Mouse (Mus musculus): Measurements from ENCODE around the gene Abhd15. TPM values are rescaled to one million over a fixed set of nuclear protein-coding genes. Genes with fewer than 3 reads are reported as not detected.
A peak's percentile ranks its signal among the peaks of the same experiment; 100 is the strongest.
"Not testable (repeated sequence)": the region's sequence is repeated elsewhere in the genome, so short reads cannot be mapped to it uniquely, and the experiment has no call there.

The Abhd15 gene
- polyA plus RNA-seq, 1 experiment, result 3.7 TPM

GRCm38 (mm10) chr11:77518051-77518798, 3.3 kb downstream of the Abhd15 start:
- H3K4me1 ChIP-seq (ENCODE audit: control insufficient read depth, insufficient read depth, insufficient read length, low read length), result peaks cover 27% of the 10 kb centered on the region
- H3K36me3 ChIP-seq (ENCODE audit: control insufficient read depth, insufficient read depth, low read length), result no peaks in the 10 kb centered on the region
- TF ChIP-seq POLR2A (IDR thresholded peaks at IDR 0.05; ENCODE audit: low read depth, low read length), result no peak
- H3K27me3 ChIP-seq (ENCODE audit: control insufficient read depth, insufficient read depth, low read length), result no peaks in the 10 kb centered on the region; the same call in 1 of the 2 replicates
- H3K4me3 ChIP-seq (ENCODE audit: low read depth, low read length), result no peak overlapping the region
- peak overlapping the region; percentile 48 for H3K27ac ChIP-seq (ENCODE audit: insufficient read depth, low read depth, low read length)
- WGBS, result 68% methylated on average over 27 of the region's 27 CpGs

GRCm38 (mm10) chr11:77519043-77519442, 4.1 kb downstream of the Abhd15 start, which contains the start of gene Gm10392:
Gm10392 (minus strand) TSS chr11:77519198.
- Histone ChIP-seq H3K4me1 (ENCODE audit: control insufficient read depth, insufficient read depth, insufficient read length, low read length) (peaks cover 24% of the 10 kb centered on the region), H3K4me3 (ENCODE audit: low read depth, low read length) (no peak within 1 kb of the TSS), H3K36me3 (ENCODE audit: control insufficient read depth, insufficient read depth, low read length) (no peaks in the 10 kb centered on the region), H3K27ac (ENCODE audit: insufficient read depth, low read depth, low read length) (peak within 1 kb of the TSS; percentile 48), H3K27me3 (ENCODE audit: control insufficient read depth, insufficient read depth, low read length) (no peaks in the 10 kb centered on the region; the same call in 1 of the 2 replicates)
- no peak for TF ChIP-seq POLR2A (IDR thresholded peaks at IDR 0.05; ENCODE audit: low read depth, low read length)
- no peak for TF ChIP-seq CTCF (IDR thresholded peaks at IDR 0.05; ENCODE audit: extremely low read depth, insufficient read length, insufficient replicate concordance, low read depth, low read length)
- WGBS, result 67% methylated on average over 5 of the region's 5 CpGs

GRCm38 (mm10) chr11:77520601-77521529, 5.9 kb downstream of the Abhd15 start:
- H3K27me3 ChIP-seq (ENCODE audit: control insufficient read depth, insufficient read depth, low read length), result no peaks in the 10 kb centered on the region
- TF ChIP-seq CTCF (IDR thresholded peaks at IDR 0.05; ENCODE audit: extremely low read depth, insufficient read length, insufficient replicate concordance, low read depth, low read length) (no peak), POLR2A (IDR thresholded peaks at IDR 0.05; ENCODE audit: low read depth, low read length) (no peak)
- no peaks in the 10 kb centered on the region for H3K36me3 ChIP-seq (ENCODE audit: control insufficient read depth, insufficient read depth, low read length)
- H3K4me1 ChIP-seq (ENCODE audit: control insufficient read depth, insufficient read depth, insufficient read length, low read length), result peaks cover 10% of the 10 kb centered on the region
- H3K27ac ChIP-seq (ENCODE audit: insufficient read depth, low read depth, low read length), result no peak overlapping the region
- WGBS, result 64% methylated on average over 5 of the region's 5 CpGs
- no peak overlapping the region for H3K4me3 ChIP-seq (ENCODE audit: low read depth, low read length)

- Histone ChIP-seq H3K4me1 (ENCODE audit: control insufficient read depth, insufficient read depth, insufficient read length, low read length) (no peaks in the 10 kb centered on the region), H3K27me3 (ENCODE audit: control insufficient read depth, insufficient read depth, low read length) (no peaks in the 10 kb centered on the region), H3K36me3 (ENCODE audit: control insufficient read depth, insufficient read depth, low read length) (no peaks in the 10 kb centered on the region), H3K27ac (ENCODE audit: insufficient read depth, low read depth, low read length) (no peak overlapping the region), H3K4me3 (ENCODE audit: low read depth, low read length) (no peak overlapping the region)
- WGBS, result 79% methylated on average over 3 of the region's 3 CpGs
- TF ChIP-seq CTCF (IDR thresholded peaks at IDR 0.05; ENCODE audit: extremely low read depth, insufficient read length, insufficient replicate concordance, low read depth, low read length) (no peak), POLR2A (IDR thresholded peaks at IDR 0.05; ENCODE audit: low read depth, low read length) (no peak)
Observed at GRCm38 (mm10) chr11:77525804-77526486, 11.0 kb downstream of the Abhd15 start.

GRCm38 (mm10) chr11:77528420-77528819, 13.5 kb downstream of the Abhd15 start:
- 90% methylated on average over 3 of the region's 3 CpGs for WGBS
- H3K4me3 ChIP-seq (ENCODE audit: low read depth, low read length); H3K36me3 ChIP-seq (ENCODE audit: control insufficient read depth, insufficient read depth, low read length); H3K27ac ChIP-seq (ENCODE audit: insufficient read depth, low read depth, low read length); H3K27me3 ChIP-seq (ENCODE audit: control insufficient read depth, insufficient read depth, low read length); H3K4me1 ChIP-seq (ENCODE audit: control insufficient read depth, insufficient read depth, insufficient read length, low read length): not testable (repeated sequence)

GRCm38 (mm10) chr11:77529644-77530043, 14.7 kb downstream of the Abhd15 start:
- Histone ChIP-seq H3K27me3 (ENCODE audit: control insufficient read depth, insufficient read depth, low read length) (no peaks in the 10 kb centered on the region), H3K27ac (ENCODE audit: insufficient read depth, low read depth, low read length) (no peak overlapping the region), H3K4me1 (ENCODE audit: control insufficient read depth, insufficient read depth, insufficient read length, low read length) (no peaks in the 10 kb centered on the region), H3K36me3 (ENCODE audit: control insufficient read depth, insufficient read depth, low read length) (0 out of 2 replicates have a peak, but pooled peaks cover 2% of the 10 kb centered on the region), H3K4me3 (ENCODE audit: low read depth, low read length) (no peak overlapping the region)
- WGBS, result 59% methylated on average over 3 of the region's 3 CpGs
- no peak for TF ChIP-seq CTCF (IDR thresholded peaks at IDR 0.05; ENCODE audit: extremely low read depth, insufficient read length, insufficient replicate concordance, low read depth, low read length)
- no peak for TF ChIP-seq POLR2A (IDR thresholded peaks at IDR 0.05; ENCODE audit: low read depth, low read length)

- H3K36me3 ChIP-seq (ENCODE audit: control insufficient read depth, insufficient read depth, low read length), result 0 out of 2 replicates have a peak, but pooled peaks cover 2% of the 10 kb centered on the region
- WGBS, result 83% methylated on average over 2 of the region's 2 CpGs
- H3K27me3 ChIP-seq (ENCODE audit: control insufficient read depth, insufficient read depth, low read length), result no peaks in the 10 kb centered on the region
- no peak overlapping the region for H3K4me3 ChIP-seq (ENCODE audit: low read depth, low read length)
- TF ChIP-seq POLR2A (IDR thresholded peaks at IDR 0.05; ENCODE audit: low read depth, low read length) (no peak), CTCF (IDR thresholded peaks at IDR 0.05; ENCODE audit: extremely low read depth, insufficient read length, insufficient replicate concordance, low read depth, low read length) (no peak)
- H3K4me1 ChIP-seq (ENCODE audit: control insufficient read depth, insufficient read depth, insufficient read length, low read length), result no peaks in the 10 kb centered on the region
- no peak overlapping the region for H3K27ac ChIP-seq (ENCODE audit: insufficient read depth, low read depth, low read length)
Observed at GRCm38 (mm10) chr11:77530862-77531261, 15.9 kb downstream of the Abhd15 start.

Measured in small intestine, adult 2 months (tissue).